Mouse (Mus musculus) cerebellum, adult 18-20 months (tissue): Measurements from ENCODE around the gene Cdh26.

Experiments
- DNase-seq, 2 experiments: peaks; one replicate each; pipeline ENCODE4 v3.0.0; 2021

Gene Cdh26

GRCm38 (mm10) chr2:178513636-178514071 is 83.3 kb downstream of the Cdh26 start:
- DNase-seq: peak; percentile 30 to 43

- DNase-seq: no peak
Observed at GRCm38 (mm10) chr2:178516421-178516820, 86.1 kb downstream of the Cdh26 start.

GRCm38 (mm10) chr2:178516941-178517340 is 86.6 kb downstream of the Cdh26 start:
- DNase-seq: no peak

- peak; percentile 43 to 57 for DNase-seq
Observed at GRCm38 (mm10) chr2:178519321-178519720, 89.0 kb downstream of the Cdh26 start.

- peak; percentile 34 to 39 for DNase-seq
Observed at GRCm38 (mm10) chr2:178520216-178520615, 89.9 kb downstream of the Cdh26 start.

GRCm38 (mm10) chr2:178522331-178522730 is 92.0 kb downstream of the Cdh26 start:
- no peak for DNase-seq

GRCm38 (mm10) chr2:178522786-178523185 is 92.5 kb downstream of the Cdh26 start:
- no peak for DNase-seq

- DNase-seq: peak; percentile 14 to 32
Observed at GRCm38 (mm10) chr2:178526776-178527175, 96.4 kb downstream of the Cdh26 start.

- no peak for DNase-seq
Observed at GRCm38 (mm10) chr2:178531226-178531625, 100.9 kb downstream of the Cdh26 start.

GRCm38 (mm10) chr2:178536574-178536973 is 106.2 kb downstream of the Cdh26 start:
- DNase-seq: no peak
